Mouse (Mus musculus): ENCODE results near the gene Enoph1. TPM values are rescaled to one million over a fixed set of nuclear protein-coding genes. Genes with fewer than 3 reads are reported as not detected.

Gene Enoph1
- polyA plus RNA-seq, 1 experiment from 2014 or later, result 44.6 TPM

- WGBS, result 80% methylated on average over 8 of the region's 8 CpGs
- no peak for ATAC-seq (ENCODE audit: low read depth)
- Histone ChIP-seq H3K27me3 (ENCODE audit: control insufficient read depth, insufficient read depth, low read depth, low read length) (no peaks in the 10 kb centered on the region), H3K4me2 (ENCODE audit: low read depth, low read length) (no peak overlapping the region), H3K4me3 (ENCODE audit: low read length) (no peak overlapping the region), H3K36me3 (ENCODE audit: control insufficient read depth, insufficient read depth, low read length) (no peaks in the 10 kb centered on the region), H3K4me1 (replicated peaks; ENCODE audit: control insufficient read depth, insufficient read depth, low read length) (peaks cover 15% of the 10 kb centered on the region), H3K9me3 (ENCODE audit: control insufficient read depth, low read length) (no peaks in the 10 kb centered on the region), H3K27ac (ENCODE audit: low read length) (no peak overlapping the region), H3K9ac (ENCODE audit: low read length) (no peak overlapping the region)
Measured at GRCm38 (mm10) chr5:100079931-100080275, 40.1 kb downstream of the Enoph1 start.

DNA sequence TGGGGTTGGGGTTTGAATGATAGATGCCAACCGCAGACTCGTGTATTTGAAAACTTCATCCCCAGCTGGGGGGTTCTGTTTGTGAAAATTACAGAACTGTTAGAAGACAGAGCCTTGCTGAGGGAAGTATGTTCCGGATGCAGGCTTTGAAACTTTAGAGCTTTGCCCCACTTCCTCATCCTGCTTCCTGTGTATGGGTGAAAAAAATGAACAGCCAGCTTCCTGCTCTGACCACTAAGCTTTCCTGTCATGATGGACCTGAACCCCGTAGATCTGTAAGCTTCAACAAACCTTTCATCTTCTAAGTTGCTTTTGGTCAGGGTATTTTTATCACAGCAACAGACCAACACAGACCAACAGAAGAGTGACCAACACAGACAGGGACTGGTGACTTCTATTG is 42.2 kb downstream of the Enoph1 start:
- Histone ChIP-seq H3K9me3 (ENCODE audit: control insufficient read depth, low read length) (no peaks in the 10 kb centered on the region), H3K4me2 (ENCODE audit: low read depth, low read length) (no peak overlapping the region), H3K4me1 (replicated peaks; ENCODE audit: control insufficient read depth, insufficient read depth, low read length) (peaks cover 23% of the 10 kb centered on the region), H3K4me3 (ENCODE audit: low read length) (no peak overlapping the region), H3K27me3 (ENCODE audit: control insufficient read depth, insufficient read depth, low read depth, low read length) (no peaks in the 10 kb centered on the region), H3K9ac (ENCODE audit: low read length) (no peak overlapping the region), H3K27ac (ENCODE audit: low read length) (no peak overlapping the region), H3K36me3 (ENCODE audit: control insufficient read depth, insufficient read depth, low read length) (no peaks in the 10 kb centered on the region)
- no peak for ATAC-seq (ENCODE audit: low read depth)
- 73% methylated on average over 4 of the region's 4 CpGs for WGBS

GRCm38 (mm10) chr5:100083953-100084562 is 44.3 kb downstream of the Enoph1 start:
- Histone ChIP-seq H3K4me3 (ENCODE audit: low read length) (no peak overlapping the region), H3K9me3 (ENCODE audit: control insufficient read depth, low read length) (no peaks in the 10 kb centered on the region), H3K27ac (ENCODE audit: low read length) (peak overlapping the region; percentile 71), H3K9ac (ENCODE audit: low read length) (no peak overlapping the region), H3K4me2 (ENCODE audit: low read depth, low read length) (no peak overlapping the region), H3K36me3 (ENCODE audit: control insufficient read depth, insufficient read depth, low read length) (no peaks in the 10 kb centered on the region), H3K27me3 (ENCODE audit: control insufficient read depth, insufficient read depth, low read depth, low read length) (no peaks in the 10 kb centered on the region), H3K4me1 (replicated peaks; ENCODE audit: control insufficient read depth, insufficient read depth, low read length) (peaks cover 16% of the 10 kb centered on the region)
- ATAC-seq (ENCODE audit: low read depth), result peak; percentile 55; the same call in 1 of the 2 replicates
- WGBS, result 43% methylated on average over 12 of the region's 12 CpGs

GRCm38 (mm10) chr5:100085097-100085496 is 45.3 kb downstream of the Enoph1 start:
- H3K4me1 ChIP-seq (replicated peaks; ENCODE audit: control insufficient read depth, insufficient read depth, low read length), result peaks cover 14% of the 10 kb centered on the region
- no peak overlapping the region; the same call in 1 of the 2 replicates for H3K27ac ChIP-seq (ENCODE audit: low read length)
- no peak overlapping the region for H3K4me3 ChIP-seq (ENCODE audit: low read length)
- H3K36me3 ChIP-seq (ENCODE audit: control insufficient read depth, insufficient read depth, low read length), result no peaks in the 10 kb centered on the region
- peak; percentile 41; the same call in 1 of the 2 replicates for ATAC-seq (ENCODE audit: low read depth)
- no peaks in the 10 kb centered on the region for H3K27me3 ChIP-seq (ENCODE audit: control insufficient read depth, insufficient read depth, low read depth, low read length)
- no peak overlapping the region for H3K9ac ChIP-seq (ENCODE audit: low read length)
- 34% methylated on average over 8 of the region's 8 CpGs for WGBS
- no peaks in the 10 kb centered on the region for H3K9me3 ChIP-seq (ENCODE audit: control insufficient read depth, low read length)
- no peak overlapping the region for H3K4me2 ChIP-seq (ENCODE audit: low read depth, low read length)

GRCm38 (mm10) chr5:100090515-100091262 is 50.9 kb downstream of the Enoph1 start:
- Histone ChIP-seq H3K27me3 (ENCODE audit: control insufficient read depth, insufficient read depth, low read depth, low read length) (no peaks in the 10 kb centered on the region), H3K4me3 (ENCODE audit: low read length) (no peak overlapping the region), H3K9ac (ENCODE audit: low read length) (no peak overlapping the region), H3K9me3 (ENCODE audit: control insufficient read depth, low read length) (no peaks in the 10 kb centered on the region), H3K36me3 (ENCODE audit: control insufficient read depth, insufficient read depth, low read length) (no peaks in the 10 kb centered on the region), H3K4me2 (ENCODE audit: low read depth, low read length) (0 out of 2 replicates have a peak overlapping the region, but pooled peaks have one; percentile 13), H3K27ac (ENCODE audit: low read length) (no peak overlapping the region), H3K4me1 (replicated peaks; ENCODE audit: control insufficient read depth, insufficient read depth, low read length) (peaks cover 8% of the 10 kb centered on the region)
- WGBS, result 30% methylated on average over 12 of the region's 12 CpGs
- ATAC-seq (ENCODE audit: low read depth), result peak; percentile 76

DNA sequence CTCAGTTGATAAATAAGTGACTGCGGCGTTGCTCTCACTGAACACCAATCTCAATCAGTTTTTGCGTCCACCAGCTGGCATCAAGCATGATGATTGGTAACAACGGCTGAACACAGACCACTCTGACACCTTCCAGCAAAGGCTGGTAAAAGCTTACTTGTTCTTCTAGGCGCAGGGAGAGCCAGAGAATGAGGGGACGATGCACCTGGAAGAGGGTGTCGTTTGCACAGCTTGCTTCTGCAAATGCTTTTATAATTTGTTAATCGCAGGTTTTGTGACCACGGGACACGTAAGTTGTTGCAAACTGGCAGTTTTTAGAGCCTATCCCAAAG is 51.4 kb downstream of the Enoph1 start:
- 0 out of 2 replicates have a peak overlapping the region, but pooled peaks have one; percentile 13 for H3K4me2 ChIP-seq (ENCODE audit: low read depth, low read length)
- H3K9ac ChIP-seq (ENCODE audit: low read length), result no peak overlapping the region
- no peaks in the 10 kb centered on the region for H3K27me3 ChIP-seq (ENCODE audit: control insufficient read depth, insufficient read depth, low read depth, low read length)
- no peaks in the 10 kb centered on the region for H3K36me3 ChIP-seq (ENCODE audit: control insufficient read depth, insufficient read depth, low read length)
- 37% methylated on average over 10 of the region's 10 CpGs for WGBS
- H3K27ac ChIP-seq (ENCODE audit: low read length), result no peak overlapping the region
- ATAC-seq (ENCODE audit: low read depth), result no peak; the same call in 1 of the 2 replicates
- no peak overlapping the region for H3K4me3 ChIP-seq (ENCODE audit: low read length)
- no peaks in the 10 kb centered on the region for H3K9me3 ChIP-seq (ENCODE audit: control insufficient read depth, low read length)
- H3K4me1 ChIP-seq (replicated peaks; ENCODE audit: control insufficient read depth, insufficient read depth, low read length), result peaks cover 8% of the 10 kb centered on the region

- no peak overlapping the region for H3K27ac ChIP-seq (ENCODE audit: low read length)
- ATAC-seq (ENCODE audit: low read depth), result 0 out of 2 replicates have a peak, but pooled peaks have one; percentile 31
- peaks cover 8% of the 10 kb centered on the region for H3K4me1 ChIP-seq (replicated peaks; ENCODE audit: control insufficient read depth, insufficient read depth, low read length)
- 22% methylated on average over 17 of the region's 17 CpGs for WGBS
- no peak overlapping the region for H3K4me3 ChIP-seq (ENCODE audit: low read length)
- H3K9ac ChIP-seq (ENCODE audit: low read length), result 0 out of 2 replicates have a peak overlapping the region, but pooled peaks have one; percentile 11
- no peaks in the 10 kb centered on the region for H3K36me3 ChIP-seq (ENCODE audit: control insufficient read depth, insufficient read depth, low read length)
- 0 out of 2 replicates have a peak overlapping the region, but pooled peaks have one; percentile 2 for H3K4me2 ChIP-seq (ENCODE audit: low read depth, low read length)
- no peaks in the 10 kb centered on the region for H3K9me3 ChIP-seq (ENCODE audit: control insufficient read depth, low read length)
- no peaks in the 10 kb centered on the region for H3K27me3 ChIP-seq (ENCODE audit: control insufficient read depth, insufficient read depth, low read depth, low read length)
Measured at GRCm38 (mm10) chr5:100091602-100092001, 51.8 kb downstream of the Enoph1 start.

DNA sequence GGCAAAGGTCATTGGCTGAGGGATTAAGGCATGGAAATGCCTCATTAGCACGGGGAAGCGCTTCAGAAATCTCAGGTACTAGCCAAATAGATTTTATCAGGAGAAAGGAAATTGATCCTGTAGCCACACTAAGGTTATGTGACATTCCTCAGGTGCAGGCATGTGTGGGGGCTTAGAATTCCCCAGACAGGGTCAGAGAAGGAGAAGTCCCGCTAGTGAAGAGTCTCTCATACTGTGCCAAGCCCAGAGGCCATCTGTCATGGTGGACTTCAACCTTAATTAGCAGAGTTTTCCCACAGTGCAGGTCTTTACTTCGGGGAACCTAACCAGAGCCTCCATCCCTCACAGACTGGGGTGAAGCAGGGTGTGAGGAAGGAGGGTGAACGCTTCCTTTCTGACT is 57.2 kb downstream of the Enoph1 start:
- WGBS, result 59% methylated on average over 5 of the region's 5 CpGs
- no peak overlapping the region for H3K9ac ChIP-seq (ENCODE audit: low read length)
- no peak overlapping the region for H3K4me3 ChIP-seq (ENCODE audit: low read length)
- no peak overlapping the region for H3K27ac ChIP-seq (ENCODE audit: low read length)
- H3K9me3 ChIP-seq (ENCODE audit: control insufficient read depth, low read length), result no peaks in the 10 kb centered on the region
- H3K36me3 ChIP-seq (ENCODE audit: control insufficient read depth, insufficient read depth, low read length), result no peaks in the 10 kb centered on the region
- H3K27me3 ChIP-seq (ENCODE audit: control insufficient read depth, insufficient read depth, low read depth, low read length), result no peaks in the 10 kb centered on the region
- H3K4me2 ChIP-seq (ENCODE audit: low read depth, low read length), result no peak overlapping the region
- no peak for ATAC-seq (ENCODE audit: low read depth)
- no peaks in the 10 kb centered on the region for H3K4me1 ChIP-seq (replicated peaks; ENCODE audit: control insufficient read depth, insufficient read depth, low read length)

DNA sequence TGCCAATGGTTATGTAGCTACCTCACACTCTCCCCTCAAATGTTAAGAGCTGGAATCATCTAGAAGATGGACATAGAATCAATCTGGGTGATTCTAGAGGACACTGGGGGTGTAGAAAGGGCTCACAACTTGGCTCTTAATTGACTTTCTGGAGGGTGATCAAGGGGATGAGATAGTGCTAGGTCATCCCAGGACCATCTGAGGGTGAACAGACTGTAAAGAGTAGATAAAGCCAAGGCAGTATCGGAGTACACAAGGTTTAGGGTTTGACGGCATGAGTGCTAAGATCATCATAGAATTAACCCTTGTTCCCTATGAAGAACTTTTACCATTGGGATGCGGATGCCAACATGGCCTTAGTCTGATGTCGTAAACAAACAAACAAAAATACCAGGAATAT is 58.2 kb downstream of the Enoph1 start:
- no peak for ATAC-seq (ENCODE audit: low read depth)
- H3K9ac ChIP-seq (ENCODE audit: low read length), result no peak overlapping the region
- no peaks in the 10 kb centered on the region for H3K9me3 ChIP-seq (ENCODE audit: control insufficient read depth, low read length)
- H3K27me3 ChIP-seq (ENCODE audit: control insufficient read depth, insufficient read depth, low read depth, low read length), result no peaks in the 10 kb centered on the region
- no peaks in the 10 kb centered on the region for H3K36me3 ChIP-seq (ENCODE audit: control insufficient read depth, insufficient read depth, low read length)
- WGBS, result 93% methylated on average over 4 of the region's 4 CpGs
- H3K4me3 ChIP-seq (ENCODE audit: low read length), result no peak overlapping the region
- no peaks in the 10 kb centered on the region; the same call in 1 of the 2 replicates for H3K4me1 ChIP-seq (replicated peaks; ENCODE audit: control insufficient read depth, insufficient read depth, low read length)
- H3K4me2 ChIP-seq (ENCODE audit: low read depth, low read length), result no peak overlapping the region
- no peak overlapping the region for H3K27ac ChIP-seq (ENCODE audit: low read length)
